Mouse (Mus musculus) brown adipose tissue, adult 24 weeks (tissue): Measurements from ENCODE around the gene Ppp2r5a. TPM values are rescaled to one million over a fixed set of nuclear protein-coding genes. Genes with fewer than 3 reads are reported as not detected.

Source experiments
- H3K27ac ChIP-seq: fragments of 200-500 bp; replicated peaks from 2 replicates; pipeline ENCODE4 v1.5.1; 2012; ENCODE audit warnings: low read depth, mild to moderate bottlenecking, low read length
- H3K4me1 ChIP-seq: fragments of 200-500 bp; 2 replicates; pipeline ENCODE4 v1.6.1; 2012; ENCODE audit warnings: low read length, mixed read lengths; ENCODE audit not compliant: control insufficient read depth, insufficient read depth, insufficient read length
- H3K4me3 ChIP-seq: fragments of 200-500 bp; 2 replicates; pipeline ENCODE4 v1.5.1; 2012; ENCODE audit warnings: low read depth, mild to moderate bottlenecking, low read length, moderate library complexity; ENCODE audit not compliant: insufficient read depth
- polyA plus RNA-seq: library from polyadenylated mRNA; stranded (reverse); fragments of >200 nt; gene quantifications from 2 replicates; pipeline ENCODE4 v1.2.4, GENCODE M21; 2012; ENCODE audit not compliant: missing spikeins, insufficient read depth, insufficient read length

The Ppp2r5a gene
- polyA plus RNA-seq, 1 experiment, result 923 TPM

- H3K27ac ChIP-seq, result no peak overlapping the region
- H3K4me3 ChIP-seq, result no peak overlapping the region
- peaks cover 3% of the 10 kb centered on the region; the same call in 1 of the 2 replicates for H3K4me1 ChIP-seq
These were observed 1.8 kb upstream of the Ppp2r5a start for GRCm38 (mm10) chr1:191404721-191405329.

- Histone ChIP-seq H3K4me3 (no peak overlapping the region), H3K27ac (no peak overlapping the region), H3K4me1 (peaks cover 3% of the 10 kb centered on the region; the same call in 1 of the 2 replicates)
These were observed 1.2 kb upstream of the Ppp2r5a start for GRCm38 (mm10) chr1:191404301-191404700.

GRCm38 (mm10) chr1:191402506-191402905 is 566 bp downstream of the Ppp2r5a start:
- peaks cover 3% of the 10 kb centered on the region; the same call in 1 of the 2 replicates for H3K4me1 ChIP-seq
- no peak overlapping the region for H3K4me3 ChIP-seq
- no peak overlapping the region for H3K27ac ChIP-seq

- Histone ChIP-seq H3K27ac (peak overlapping the region; percentile 100), H3K4me1 (no peaks in the 10 kb centered on the region), H3K4me3 (peak overlapping the region; percentile 100)
These were observed 5.9 kb downstream of the Ppp2r5a start for GRCm38 (mm10) chr1:191396897-191397849.

- Histone ChIP-seq H3K4me3 (peak overlapping the region; percentile 100), H3K4me1 (no peaks in the 10 kb centered on the region), H3K27ac (peak overlapping the region; percentile 100)
These were observed 6.6 kb downstream of the Ppp2r5a start for GRCm38 (mm10) chr1:191396446-191396845.

- peak overlapping the region; percentile 100 for H3K4me3 ChIP-seq
- peak overlapping the region; percentile 100 for H3K27ac ChIP-seq
- H3K4me1 ChIP-seq, result no peaks in the 10 kb centered on the region
These were observed 7.1 kb downstream of the Ppp2r5a start for GRCm38 (mm10) chr1:191395871-191396433.

- Histone ChIP-seq H3K4me3 (peak overlapping the region; percentile 100), H3K4me1 (no peaks in the 10 kb centered on the region), H3K27ac (peak overlapping the region; percentile 100)
These were observed 7.9 kb downstream of the Ppp2r5a start for GRCm38 (mm10) chr1:191395200-191395599.

- Histone ChIP-seq H3K4me1 (no peaks in the 10 kb centered on the region), H3K4me3 (peak overlapping the region; percentile 53), H3K27ac (peak overlapping the region; percentile 85)
These were observed 8.9 kb downstream of the Ppp2r5a start for GRCm38 (mm10) chr1:191394126-191394525.

GRCm38 (mm10) chr1:191393536-191393935 is 9.5 kb downstream of the Ppp2r5a start:
- Histone ChIP-seq H3K4me1 (no peaks in the 10 kb centered on the region), H3K27ac (no peak overlapping the region), H3K4me3 (no peak overlapping the region)

- H3K4me1 ChIP-seq, result no peaks in the 10 kb centered on the region
- peak overlapping the region; percentile 58 for H3K4me3 ChIP-seq
- peak overlapping the region; percentile 93 for H3K27ac ChIP-seq
These were observed 11.8 kb downstream of the Ppp2r5a start for GRCm38 (mm10) chr1:191391311-191391710.

GRCm38 (mm10) chr1:191384786-191385430 is 18.2 kb downstream of the Ppp2r5a start:
- H3K27ac ChIP-seq, result peak overlapping the region; percentile 46
- no peak overlapping the region for H3K4me3 ChIP-seq
- peaks cover 17% of the 10 kb centered on the region for H3K4me1 ChIP-seq

GRCm38 (mm10) chr1:191381955-191382736 is 20.9 kb downstream of the Ppp2r5a start:
- peak overlapping the region; percentile 3 for H3K27ac ChIP-seq
- peak overlapping the region; percentile 0; the same call in 1 of the 2 replicates for H3K4me3 ChIP-seq
- peaks cover 19% of the 10 kb centered on the region for H3K4me1 ChIP-seq

GRCm38 (mm10) chr1:191380843-191381242 is 22.2 kb downstream of the Ppp2r5a start:
- H3K4me1 ChIP-seq, result peaks cover 24% of the 10 kb centered on the region
- H3K27ac ChIP-seq, result no peak overlapping the region
- H3K4me3 ChIP-seq, result no peak overlapping the region

- H3K4me3 ChIP-seq, result no peak overlapping the region
- 0 out of 2 replicates have a peak overlapping the region, but pooled peaks have one; percentile 16 for H3K27ac ChIP-seq
- peaks cover 32% of the 10 kb centered on the region for H3K4me1 ChIP-seq
These were observed 25.0 kb downstream of the Ppp2r5a start for GRCm38 (mm10) chr1:191378080-191378479.
